Mouse (Mus musculus) hindbrain, postnatal 0 days (tissue): Measurements from ENCODE around the gene Clip2. TPM values are rescaled to one million over a fixed set of nuclear protein-coding genes. Genes with fewer than 3 reads are reported as not detected.

ENCODE experiments used
- ATAC-seq: fragments of 200-750 bp; cut with Nextera tagmentation; 2 replicates; pipeline ENCODE4 v1.8.0; 2017; ENCODE audit warnings: mild to moderate bottlenecking, moderate TSS enrichment, moderate library complexity
- DNase-seq: peaks from one replicate; pipeline ENCODE4 v3.0.0-alpha.2; 2015; ENCODE audit warnings: low spot score
- H3K27ac ChIP-seq: fragments of 300-500 bp; sonication (generic); 2 replicates; pipeline ENCODE4 v1.5.1; 2014; ENCODE audit warnings: mild to moderate bottlenecking
- H3K27me3 ChIP-seq: fragments of 300-500 bp; sonication (generic); 2 replicates; pipeline ENCODE4 v1.6.1; 2014; ENCODE audit warnings: low read length, mixed read lengths; ENCODE audit not compliant: insufficient read depth
- H3K36me3 ChIP-seq: fragments of 300-500 bp; sonication (generic); 2 replicates; pipeline ENCODE4 v1.6.1; 2014; ENCODE audit warnings: low read length, mixed read lengths; ENCODE audit not compliant: insufficient read depth
- H3K4me1 ChIP-seq: fragments of 300-500 bp; sonication (generic); 2 replicates; pipeline ENCODE4 v1.6.1; 2014; ENCODE audit warnings: antibody characterized with exemption, low read length, mixed read lengths; ENCODE audit not compliant: insufficient read depth
- H3K4me2 ChIP-seq: fragments of 300-500 bp; sonication (generic); 2 replicates; pipeline ENCODE4 v1.6.1; 2014; ENCODE audit warnings: low read depth, mild to moderate bottlenecking, low read length, moderate library complexity, mixed read lengths
- H3K4me3 ChIP-seq: fragments of 300-500 bp; sonication (generic); 2 replicates; pipeline ENCODE4 v1.5.1; 2014; ENCODE audit warnings: low read length
- H3K9ac ChIP-seq: fragments of 300-500 bp; sonication (generic); replicated peaks from 2 replicates; pipeline ENCODE4 v1.6.1; 2014; ENCODE audit warnings: mild to moderate bottlenecking, low read length, moderate library complexity, mixed read lengths
- H3K9me3 ChIP-seq: fragments of 300-500 bp; sonication (generic); 2 replicates; pipeline ENCODE4 v1.6.1; 2016; ENCODE audit warnings: low read length, mixed read lengths
- CTCF ChIP-seq: IDR thresholded peaks from 2 replicates; pipeline ENCODE4 v1.5.1; 2016; ENCODE audit warnings: antibody characterized with exemption, control low read depth, low read depth
- WGBS: fragments of 180-500 bp; shearing (Covaris S2); extraction: QIAGEN DNeasy Blood & Tissue Kit; methylation state at CpG from one replicate; pipeline ENCODE4 v1.1.7; 2014; 5-methylcytosine and 5-hydroxymethylcytosine counted together
- polyA plus RNA-seq: library from polyadenylated mRNA; unstranded; fragments of >200 nt; fragmentation: Nextera tagmentation; extraction: Ambion mirVana; gene quantifications from 2 replicates; pipeline ENCODE4 v1.2.1, GENCODE M21; 2015
- total RNA-seq: library from RNA; depleted of rRNA; stranded (reverse); fragments of >200 nt; gene quantifications from 2 replicates; pipeline ENCODE4 v1.2.3, GENCODE M21; 2014

Clip2 gene
- total and polyA plus RNA-seq, 2 experiments from 2014 or later, result 10.7 to 133 TPM

DNA sequence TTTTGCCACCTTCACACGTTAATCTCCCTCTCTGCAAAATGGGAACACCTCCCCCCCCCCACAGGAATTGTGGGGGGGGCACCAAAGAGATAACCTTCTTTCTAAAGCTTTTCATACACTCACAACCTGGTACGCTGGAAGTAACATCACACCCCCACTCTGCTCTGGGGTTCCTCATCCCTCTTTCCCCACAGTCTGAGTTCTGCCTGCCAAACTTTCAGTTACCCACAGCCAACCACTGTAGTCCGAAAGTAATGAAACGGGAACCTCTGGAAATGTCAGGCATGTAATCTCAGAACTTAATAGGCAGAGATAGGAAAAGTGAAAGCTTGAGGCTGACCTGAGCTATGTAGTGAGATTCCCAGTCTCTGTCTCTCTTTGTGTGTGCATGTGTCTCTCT lies 15.2 kb upstream of the Clip2 start:
- no peak for TF ChIP-seq CTCF
- WGBS, result 89% methylated on average over 4 of the region's 4 CpGs
- no peak overlapping the region for H3K4me3 ChIP-seq
- H3K9ac ChIP-seq, result no peak overlapping the region
- no peak overlapping the region for H3K4me2 ChIP-seq
- no peaks in the 10 kb centered on the region for H3K36me3 ChIP-seq
- DNase-seq, result no peak
- H3K9me3 ChIP-seq, result no peaks in the 10 kb centered on the region
- H3K27me3 ChIP-seq, result no peaks in the 10 kb centered on the region
- H3K27ac ChIP-seq, result no peak overlapping the region
- ATAC-seq, result no peak
- H3K4me1 ChIP-seq, result 0 out of 2 replicates have a peak, but pooled peaks cover 4% of the 10 kb centered on the region

- Histone ChIP-seq H3K4me1 (no peaks in the 10 kb centered on the region), H3K9me3 (no peaks in the 10 kb centered on the region), H3K4me2 (no peak overlapping the region), H3K36me3 (no peaks in the 10 kb centered on the region), H3K4me3 (no peak overlapping the region), H3K9ac (no peak overlapping the region), H3K27me3 (no peaks in the 10 kb centered on the region), H3K27ac (no peak overlapping the region)
- WGBS, result 96% methylated on average over 6 of the region's 6 CpGs
- no peak for DNase-seq
- ATAC-seq, result no peak
- TF ChIP-seq CTCF, result no peak
These were observed 13.5 kb upstream of the Clip2 start for GRCm38 (mm10) chr5:134565696-134566095.

GRCm38 (mm10) chr5:134564272-134564671 lies 12.0 kb upstream of the Clip2 start:
- Histone ChIP-seq H3K4me3 (no peak overlapping the region), H3K36me3 (no peaks in the 10 kb centered on the region), H3K4me2 (no peak overlapping the region), H3K9me3 (no peaks in the 10 kb centered on the region), H3K27me3 (no peaks in the 10 kb centered on the region), H3K4me1 (no peaks in the 10 kb centered on the region), H3K27ac (no peak overlapping the region), H3K9ac (no peak overlapping the region)
- DNase-seq (no peak), ATAC-seq (no peak)
- no peak for TF ChIP-seq CTCF
- WGBS, result 89% methylated on average over 2 of the region's 2 CpGs

DNA sequence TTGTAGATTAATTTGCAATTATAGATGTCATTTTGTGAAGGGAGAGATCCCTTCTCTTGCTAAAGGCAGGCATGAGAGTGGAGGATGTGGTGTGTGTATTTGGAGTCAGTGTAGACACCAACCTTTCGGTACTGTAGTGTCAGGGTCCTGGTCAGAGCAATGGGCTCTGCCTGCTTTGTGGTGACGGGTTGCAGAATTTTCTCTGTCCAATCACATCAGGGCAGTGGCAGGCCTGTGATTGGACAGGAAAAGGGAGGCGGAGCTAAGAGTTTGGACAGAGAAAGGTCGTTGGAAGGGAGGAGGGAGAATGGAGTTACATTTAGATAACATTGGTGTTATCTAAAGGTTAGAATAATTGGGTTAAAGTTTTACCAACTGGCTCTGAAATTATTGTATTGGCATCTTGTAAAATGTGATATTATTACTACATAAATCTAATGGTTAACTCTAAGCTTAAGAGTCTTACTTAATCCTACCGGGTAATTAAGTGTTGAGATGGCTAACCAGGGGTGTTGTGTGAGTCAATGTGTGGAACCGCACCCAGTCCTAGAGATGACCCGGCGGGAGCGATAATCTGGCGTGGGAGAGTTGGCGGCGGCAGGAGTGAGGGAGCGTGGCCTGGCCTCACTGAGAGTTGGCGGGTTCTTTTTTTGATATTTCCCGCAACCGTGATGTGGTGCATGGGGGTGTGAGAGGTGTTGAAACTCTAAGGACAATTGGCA lies 8.4 kb upstream of the Clip2 start:
- H3K4me2 ChIP-seq, result no peak overlapping the region
- no peak overlapping the region for H3K9ac ChIP-seq
- WGBS, result 84% methylated on average over 16 of the region's 16 CpGs
- DNase-seq (no peak), ATAC-seq (no peak)
- H3K9me3 ChIP-seq, result no peaks in the 10 kb centered on the region
- 0 out of 2 replicates have a peak, but pooled peaks cover 1% of the 10 kb centered on the region for H3K4me1 ChIP-seq
- TF ChIP-seq CTCF, result no peak
- no peaks in the 10 kb centered on the region for H3K27me3 ChIP-seq
- no peaks in the 10 kb centered on the region for H3K36me3 ChIP-seq
- H3K4me3 ChIP-seq, result no peak overlapping the region
- no peak overlapping the region for H3K27ac ChIP-seq

DNA sequence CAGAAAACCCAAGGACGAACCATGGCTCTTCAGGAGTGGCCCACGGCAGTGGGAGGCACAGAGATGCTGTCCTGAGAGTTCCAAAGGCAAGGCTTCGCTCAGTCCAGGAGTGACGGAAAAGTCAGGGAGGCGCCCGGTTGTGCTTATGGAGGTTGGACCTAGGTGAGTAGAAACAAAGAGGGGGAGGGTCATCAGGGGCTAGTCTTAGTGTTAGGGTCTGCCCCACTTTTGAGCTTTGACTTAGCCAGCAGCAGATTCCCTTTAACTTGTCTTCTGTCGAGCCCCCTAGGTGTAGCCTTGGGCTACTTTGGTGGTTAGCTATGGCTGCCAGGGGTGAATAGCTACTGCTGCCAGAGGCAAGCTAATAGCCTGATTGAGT lies 7.8 kb upstream of the Clip2 start, which contains the start of gene Syna:
Syna (minus strand) TSS at position 101 of the 379 bp plus-strand sequence.
- Histone ChIP-seq H3K36me3 (no peaks in the 10 kb centered on the region), H3K4me3 (no peak within 1 kb of the TSS), H3K9ac (no peak within 1 kb of the TSS), H3K4me2 (no peak within 1 kb of the TSS), H3K4me1 (peaks cover 7% of the 10 kb centered on the region; the same call in 1 of the 2 replicates), H3K9me3 (no peaks in the 10 kb centered on the region), H3K27me3 (no peaks in the 10 kb centered on the region), H3K27ac (no peak within 1 kb of the TSS)
- ATAC-seq (no peak), DNase-seq (no peak)
- no peak for TF ChIP-seq CTCF
- 92% methylated on average over 7 of the region's 7 CpGs for WGBS

DNA sequence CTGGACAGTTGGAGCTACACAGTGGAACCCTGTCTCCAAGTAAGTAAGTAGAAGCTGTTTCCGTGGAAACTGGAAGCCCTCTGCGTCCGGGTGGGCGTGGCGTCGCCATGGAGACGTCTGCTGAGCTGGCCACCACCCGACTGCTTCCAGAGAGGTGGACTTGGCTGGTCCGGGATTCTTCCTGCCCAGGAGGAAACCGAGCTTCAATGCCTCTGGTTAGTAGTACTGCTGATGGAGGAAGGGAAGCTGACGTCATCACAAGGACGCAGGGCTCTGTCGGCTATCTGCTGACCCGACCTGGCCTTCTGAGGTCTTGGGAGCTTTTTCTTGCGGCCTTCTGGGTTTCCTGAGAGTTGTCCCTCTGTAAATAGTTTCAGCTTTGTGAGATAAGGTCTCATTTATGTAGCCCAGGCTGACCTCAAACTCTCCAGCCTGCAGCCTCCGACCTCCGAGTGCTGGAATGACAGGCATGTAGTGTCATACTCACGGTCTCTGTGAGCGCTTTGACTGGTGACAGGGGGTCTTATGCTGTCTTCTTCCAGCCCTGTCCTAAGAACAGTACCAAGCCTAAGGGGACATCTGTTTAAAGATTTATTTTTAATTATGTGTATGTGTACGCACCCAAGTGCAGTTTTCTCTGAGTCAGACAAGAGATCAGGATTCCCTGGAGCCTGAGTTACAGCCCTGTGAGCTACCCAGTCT lies 3.4 kb upstream of the Clip2 start:
- Histone ChIP-seq H3K4me3 (no peak overlapping the region), H3K4me1 (peaks cover 11% of the 10 kb centered on the region; the same call in 1 of the 2 replicates), H3K27me3 (no peaks in the 10 kb centered on the region), H3K27ac (peak overlapping the region; percentile 15; the same call in 1 of the 2 replicates), H3K9me3 (no peaks in the 10 kb centered on the region), H3K9ac (0 out of 2 replicates have a peak overlapping the region, but pooled peaks have one; percentile 18), H3K4me2 (peak overlapping the region; percentile 44), H3K36me3 (no peaks in the 10 kb centered on the region)
- 0 out of 2 replicates have a peak, but pooled peaks have one; percentile 0 for ATAC-seq
- 12% methylated on average over 20 of the region's 20 CpGs for WGBS
- no peak for TF ChIP-seq CTCF
- peak; percentile 78 for DNase-seq
